Mouse (Mus musculus) liver, embryonic 13.5 days (tissue): ENCODE measurements around the gene Gatad2b. TPM values are rescaled to one million over a fixed set of nuclear protein-coding genes. Genes with fewer than 3 reads are reported as not detected.

Experiments used
- ATAC-seq: fragments of 200-750 bp; cut with Nextera tagmentation; 2 replicates; pipeline ENCODE4 v1.8.0; 2017; ENCODE audit warnings: low read depth, mild to moderate bottlenecking, moderate number of reproducible peaks, moderate library complexity
- DNase-seq: peaks from one replicate; pipeline ENCODE4 v3.0.0; 2022
- H3K27ac ChIP-seq: fragments of 300-500 bp; sonication (generic); 2 replicates; pipeline ENCODE4 v1.5.1; 2015; ENCODE audit warnings: moderate library complexity, mild to moderate bottlenecking, inconsistent platforms
- H3K27me3 ChIP-seq: fragments of 300-500 bp; sonication (generic); 2 replicates; pipeline ENCODE4 v1.6.1; 2015; ENCODE audit warnings: mild to moderate bottlenecking, inconsistent platforms
- H3K36me3 ChIP-seq: fragments of 300-500 bp; sonication (generic); 2 replicates; pipeline ENCODE4 v1.6.1; 2015; ENCODE audit warnings: mild to moderate bottlenecking, inconsistent platforms
- H3K4me1 ChIP-seq: fragments of 300-500 bp; sonication (generic); replicated peaks from 2 replicates; pipeline ENCODE4 v1.6.1; 2015; ENCODE audit warnings: inconsistent platforms
- H3K4me2 ChIP-seq: fragments of 300-500 bp; sonication (generic); 2 replicates; pipeline ENCODE4 v1.6.1; 2015; ENCODE audit warnings: inconsistent platforms, mild to moderate bottlenecking, moderate library complexity
- H3K4me3 ChIP-seq: fragments of 300-500 bp; sonication (generic); replicated peaks from 2 replicates; pipeline ENCODE4 v1.5.1; 2015; ENCODE audit warnings: mild to moderate bottlenecking, inconsistent platforms
- H3K9ac ChIP-seq: fragments of 300-500 bp; sonication (generic); 2 replicates; pipeline ENCODE4 v1.6.1; 2015; ENCODE audit warnings: mild to moderate bottlenecking, inconsistent platforms
- H3K9me3 ChIP-seq: fragments of 300-500 bp; sonication (generic); replicated peaks from 2 replicates; pipeline ENCODE4 v1.6.1; 2016; ENCODE audit warnings: inconsistent platforms
- WGBS: fragments of 180-500 bp; shearing (Covaris S2); methylation state at CpG from one replicate; pipeline ENCODE4 v1.1.7; 2015; ENCODE audit not compliant: insufficient replicate concordance; 5-methylcytosine and 5-hydroxymethylcytosine counted together
- polyA plus RNA-seq: library from polyadenylated mRNA; unstranded; fragments of >200 nt; fragmentation: Nextera tagmentation; extraction: Ambion mirVana; gene quantifications from 2 replicates; pipeline ENCODE4 v1.2.1, GENCODE M21; 2015

The Gatad2b gene
- polyA plus RNA-seq, 1 experiment from 2014 or later = 4.0 TPM

GRCm38 (mm10) chr3:90254419-90255193, 38.4 kb upstream of the Gatad2b start:
- peak overlapping the region; percentile 93 for H3K9ac ChIP-seq
- peak overlapping the region; percentile 92 for H3K4me3 ChIP-seq
- peak overlapping the region; percentile 87 for H3K27ac ChIP-seq
- under 1% methylated on average over 41 of the region's 41 CpGs for WGBS
- H3K9me3 ChIP-seq = no peaks in the 10 kb centered on the region
- peaks cover 40% of the 10 kb centered on the region for H3K4me1 ChIP-seq
- no peak for DNase-seq
- peaks cover 40% of the 10 kb centered on the region for H3K36me3 ChIP-seq
- H3K4me2 ChIP-seq = peak overlapping the region; percentile 82
- H3K27me3 ChIP-seq = no peaks in the 10 kb centered on the region
- peak; percentile 66 for ATAC-seq

GRCm38 (mm10) chr3:90255194-90255565, 37.8 kb upstream of the Gatad2b start:
- peak overlapping the region; percentile 82 for H3K4me2 ChIP-seq
- ATAC-seq = no peak
- H3K27ac ChIP-seq = no peak overlapping the region
- 10% methylated on average over 2 of the region's 2 CpGs for WGBS
- peaks cover 40% of the 10 kb centered on the region for H3K4me1 ChIP-seq
- peaks cover 45% of the 10 kb centered on the region for H3K36me3 ChIP-seq
- H3K9ac ChIP-seq = peak overlapping the region; percentile 93
- no peaks in the 10 kb centered on the region for H3K9me3 ChIP-seq
- H3K4me3 ChIP-seq = peak overlapping the region; percentile 92
- no peak for DNase-seq
- H3K27me3 ChIP-seq = no peaks in the 10 kb centered on the region

GRCm38 (mm10) chr3:90255784-90256353, 37.1 kb upstream of the Gatad2b start:
- 87% methylated on average over 14 of the region's 14 CpGs for WGBS
- H3K4me2 ChIP-seq = no peak overlapping the region

GRCm38 (mm10) chr3:90256731-90257530, 36.0 kb upstream of the Gatad2b start:
- H3K9me3 ChIP-seq = no peaks in the 10 kb centered on the region
- H3K9ac ChIP-seq = no peak overlapping the region
- no peaks in the 10 kb centered on the region for H3K27me3 ChIP-seq
- H3K4me3 ChIP-seq = no peak overlapping the region
- H3K4me2 ChIP-seq = no peak overlapping the region
- ATAC-seq (no peak), DNase-seq (no peak)
- 83% methylated on average over 19 of the region's 19 CpGs for WGBS
- peaks cover 48% of the 10 kb centered on the region for H3K36me3 ChIP-seq
- H3K4me1 ChIP-seq = peaks cover 33% of the 10 kb centered on the region
- H3K27ac ChIP-seq = no peak overlapping the region

More at GRCm38 (mm10) chr3:90255784-90256353, 37.1 kb upstream of the Gatad2b start:
- Histone ChIP-seq H3K27ac (no peak overlapping the region), H3K4me1 (peaks cover 36% of the 10 kb centered on the region), H3K27me3 (no peaks in the 10 kb centered on the region), H3K4me3 (no peak overlapping the region; the same call in 1 of the 2 replicates), H3K36me3 (peaks cover 46% of the 10 kb centered on the region), H3K9ac (no peak overlapping the region), H3K9me3 (no peaks in the 10 kb centered on the region)
- ATAC-seq = no peak
- DNase-seq = no peak

- Histone ChIP-seq H3K27ac (no peak overlapping the region), H3K9ac (no peak overlapping the region), H3K36me3 (peaks cover 64% of the 10 kb centered on the region), H3K4me1 (peaks cover 33% of the 10 kb centered on the region), H3K27me3 (no peaks in the 10 kb centered on the region), H3K9me3 (no peaks in the 10 kb centered on the region), H3K4me2 (no peak overlapping the region), H3K4me3 (no peak overlapping the region)
- 69% methylated on average over 4 of the region's 4 CpGs for whole genome bisulfite sequencing
- DNase-seq (no peak), ATAC-seq (no peak)
Observed at GRCm38 (mm10) chr3:90258521-90258920, 34.5 kb upstream of the Gatad2b start.

GRCm38 (mm10) chr3:90263121-90263771, 29.7 kb upstream of the Gatad2b start:
- H3K4me1 ChIP-seq = peaks cover 44% of the 10 kb centered on the region
- no peaks in the 10 kb centered on the region for H3K27me3 ChIP-seq
- no peak overlapping the region for H3K9ac ChIP-seq
- no peak overlapping the region for H3K4me2 ChIP-seq
- no peak overlapping the region for H3K4me3 ChIP-seq
- H3K27ac ChIP-seq = no peak overlapping the region
- no peaks in the 10 kb centered on the region for H3K9me3 ChIP-seq
- 80% methylated on average over 5 of the region's 5 CpGs for WGBS
- H3K36me3 ChIP-seq = peaks cover 57% of the 10 kb centered on the region
- ATAC-seq = no peak
- no peak for DNase-seq

GRCm38 (mm10) chr3:90264687-90265033, 28.3 kb upstream of the Gatad2b start:
- H3K9ac ChIP-seq = peak overlapping the region; percentile 91
- no peaks in the 10 kb centered on the region for H3K9me3 ChIP-seq
- ATAC-seq (no peak), DNase-seq (no peak)
- H3K4me2 ChIP-seq = peak overlapping the region; percentile 95
- H3K4me1 ChIP-seq = peaks cover 47% of the 10 kb centered on the region
- peak overlapping the region; percentile 93 for H3K27ac ChIP-seq
- H3K36me3 ChIP-seq = peaks cover 47% of the 10 kb centered on the region
- no peaks in the 10 kb centered on the region for H3K27me3 ChIP-seq
- H3K4me3 ChIP-seq = peak overlapping the region; percentile 82
- 21% methylated on average over 10 of the region's 10 CpGs for WGBS

GRCm38 (mm10) chr3:90265034-90265931, 27.7 kb upstream of the Gatad2b start, which contains the start of gene Dennd4b:
Gene Dennd4b (plus strand): TSS chr3:90265185.
- peak within 1 kb of the TSS; percentile 95 for H3K4me2 ChIP-seq
- no peaks in the 10 kb centered on the region for H3K27me3 ChIP-seq
- H3K36me3 ChIP-seq = peaks cover 46% of the 10 kb centered on the region
- H3K9ac ChIP-seq = peak within 1 kb of the TSS; percentile 91
- H3K27ac ChIP-seq = peak within 1 kb of the TSS; percentile 93
- WGBS = under 1% methylated on average over 87 of the region's 87 CpGs
- peaks cover 47% of the 10 kb centered on the region for H3K4me1 ChIP-seq
- H3K9me3 ChIP-seq = no peaks in the 10 kb centered on the region
- H3K4me3 ChIP-seq = peak within 1 kb of the TSS; percentile 82
- peak; percentile 92 for ATAC-seq
- DNase-seq = peak; percentile 84

- peak overlapping the region; percentile 82 for H3K4me3 ChIP-seq
- DNase-seq (peak; percentile 23), ATAC-seq (peak; percentile 5; the same call in 1 of the 2 replicates)
- H3K4me1 ChIP-seq = peaks cover 47% of the 10 kb centered on the region
- peak overlapping the region; percentile 95 for H3K4me2 ChIP-seq
- no peaks in the 10 kb centered on the region for H3K9me3 ChIP-seq
- WGBS = 7% methylated on average over 16 of the region's 16 CpGs
- H3K27me3 ChIP-seq = no peaks in the 10 kb centered on the region
- peak overlapping the region; percentile 91 for H3K9ac ChIP-seq
- peaks cover 44% of the 10 kb centered on the region for H3K36me3 ChIP-seq
- peak overlapping the region; percentile 93 for H3K27ac ChIP-seq
Observed at GRCm38 (mm10) chr3:90265932-90266741, 26.8 kb upstream of the Gatad2b start.
